In the genomic region with DNA sequence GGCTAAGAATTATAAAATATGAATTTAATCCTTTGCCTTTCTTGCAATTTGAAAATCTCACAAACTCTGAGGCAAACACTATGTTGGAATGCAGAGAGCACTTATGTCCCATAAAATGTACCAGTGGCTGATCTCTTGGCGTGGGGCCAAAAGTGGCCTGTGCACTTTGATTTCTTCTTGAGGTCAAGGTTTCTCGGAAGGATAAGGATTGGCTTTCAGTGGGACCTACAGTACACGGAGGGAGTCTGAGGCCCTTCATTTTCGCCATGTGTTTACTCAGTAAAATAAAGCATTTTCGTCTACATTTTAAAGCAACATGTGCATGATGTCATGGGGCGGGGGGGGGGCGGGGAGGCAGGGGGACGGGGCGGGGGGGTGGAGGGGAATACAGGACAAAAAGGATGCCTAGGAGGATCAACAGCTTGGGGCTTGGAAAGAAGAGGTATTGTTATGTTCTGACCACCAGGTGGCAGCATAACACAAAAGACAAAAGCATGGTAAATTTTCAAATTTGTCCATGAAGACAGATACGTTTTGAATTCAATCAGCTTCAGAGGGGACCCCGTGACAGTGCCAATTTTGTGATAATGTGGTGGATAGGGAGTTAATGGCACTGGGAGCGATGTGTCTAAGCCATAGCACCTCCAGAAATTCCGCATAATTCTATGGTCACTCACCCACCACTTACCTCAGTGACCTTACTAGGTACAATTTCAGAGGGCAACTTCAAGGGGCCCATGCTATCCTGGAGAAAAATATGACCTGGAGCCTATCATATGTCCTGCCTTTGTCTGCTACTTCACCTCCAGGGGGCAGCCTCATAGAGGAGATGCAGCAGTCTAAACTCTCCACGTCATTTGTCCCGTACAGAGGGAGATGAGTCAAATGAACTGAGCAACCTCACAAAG, we compare ENCODE assay signal across 8 mouse cellular contexts.
A peak's percentile ranks its signal among the peaks of the same experiment; 100 is the strongest.
DNase-seq lines count a peak whose midpoint lies in the region; ATAC-seq and TF ChIP-seq lines count a peak whose summit lies in the region.

No protein-coding gene starts in this region.

- H3K4me3 ChIP-seq in spleen, adult 2 months (ENCODE audit: extremely low read depth, insufficient read depth, insufficient read length): no peak overlapping the region
- H3K4me3 ChIP-seq in hindbrain, embryonic 12.5 days: no peak overlapping the region

- H3K9me3 ChIP-seq in hindbrain, embryonic 12.5 days (replicated peaks): no peaks in the 10 kb centered on the region

- H3K4me1 ChIP-seq in spleen, adult 2 months (ENCODE audit: control insufficient read depth, insufficient read depth, insufficient read length): no peaks in the 10 kb centered on the region
- H3K4me1 ChIP-seq in hindbrain, embryonic 12.5 days: peaks cover 3% of the 10 kb centered on the region; the same call in 1 of the 2 replicates

- H3K4me2 ChIP-seq in hindbrain, embryonic 12.5 days (replicated peaks): no peak overlapping the region

- intact Hi-C loops in gastrocnemius, postnatal 36 days (cut with DNase I): loop anchor here (1.0 kb wide), 1 partner anchor 231 kb away; no protein-coding TSS in a partner anchor

- no peaks in the 10 kb centered on the region for H3K36me3 ChIP-seq in spleen, adult 2 months (ENCODE audit: control insufficient read depth, insufficient read depth, low read length)
- no peaks in the 10 kb centered on the region for H3K36me3 ChIP-seq in hindbrain, embryonic 12.5 days

- WGBS in spleen, adult 2 months: 35% methylated on average over 15 of the region's 15 CpGs
- 24% methylated on average over 15 of the region's 15 CpGs for WGBS in hindbrain, embryonic 12.5 days

- 0 out of 2 replicates have a peak overlapping the region, but pooled peaks have one; percentile 9 for H3K9ac ChIP-seq in hindbrain, embryonic 12.5 days

- H3K27me3 ChIP-seq in spleen, adult 2 months (ENCODE audit: control insufficient read depth, insufficient read depth, low read length): no peaks in the 10 kb centered on the region
- H3K27me3 ChIP-seq in hindbrain, embryonic 12.5 days: no peaks in the 10 kb centered on the region

- H3K27ac ChIP-seq in spleen, adult 2 months (ENCODE audit: insufficient read depth, low read length): no peak overlapping the region
- H3K27ac ChIP-seq in hindbrain, embryonic 12.5 days: no peak overlapping the region

- ATAC-seq in common myeloid progenitor, adult 5-6 weeks (replicated peaks; ENCODE audit: low read depth, poor library complexity, severe bottlenecking): peak; percentile 53; the same call in 1 of the 2 replicates
- peak; percentile 81 for ATAC-seq in hindbrain, embryonic 12.5 days (ENCODE audit: low FRiP score)

- TF ChIP-seq CTCF in spleen, adult 2 months (IDR thresholded peaks at IDR 0.05; ENCODE audit: extremely low read depth, insufficient read depth, insufficient read length, insufficient replicate concordance): peak; percentile 10; the same call in 1 of the 2 replicates

- peak in 1 of 2 experiments; percentile 17 for DNase-seq in spleen, adult 2 months (ENCODE audit: low read depth in 1 of 2, low spot score in 2 of 2)
- DNase-seq in spleen, postnatal 4 days (ENCODE audit: low spot score in 2 of 2): no peak
- DNase-seq in adrenal gland, adult (ENCODE audit: inconsistent age in 2 of 2, low spot score in 1 of 2): peak; percentile 42 to 80
- DNase-seq in lung, postnatal 14 days: peak; percentile 26
- peak; percentile 82 for DNase-seq in retina, postnatal 1 day
- DNase-seq in gastrocnemius, postnatal 36 days: no peak

- no peak for TF ChIP-seq POLR2A in spleen, adult 2 months (IDR thresholded peaks at IDR 0.05; ENCODE audit: low read depth, low read length)

Comparison
In these comparisons a context has a peak if more than half of its experiments do, and no peak if none do; other contexts are left out.
1. DNase-seq: peak in adrenal gland, adult (2 of 2), lung, postnatal 14 days (single experiment) and retina, postnatal 1 day (single experiment); none in spleen, postnatal 4 days (0 of 2) and gastrocnemius, postnatal 36 days (0 of 2).